Mouse (Mus musculus): ENCODE data around the gene Fasn. TPM values are rescaled to one million over a fixed set of nuclear protein-coding genes. Genes with fewer than 3 reads are reported as not detected.

The Fasn gene
- total RNA-seq (2023; ENCODE audit: inconsistent age) = 104 to 118 TPM (median 109 TPM) in 4 replicates

GRCm38 (mm10) chr11:120823956-120824786 is at the start of gene Fasn:
Fasn (minus strand) TSS chr11:120824547.

GRCm38 (mm10) chr11:120795756-120796613 is 28.4 kb downstream of the Fasn start, which contains the start of gene Dus1l:
Dus1l (minus strand) TSS chr11:120796403.

GRCm38 (mm10) chr11:120784064-120784791 is 40.1 kb downstream of the Fasn start, which contains the start of the genes Rfng and Gps1:
Rfng (minus strand) TSS chr11:120784207.
Gps1 (plus strand) TSS chr11:120784272.

DNA sequence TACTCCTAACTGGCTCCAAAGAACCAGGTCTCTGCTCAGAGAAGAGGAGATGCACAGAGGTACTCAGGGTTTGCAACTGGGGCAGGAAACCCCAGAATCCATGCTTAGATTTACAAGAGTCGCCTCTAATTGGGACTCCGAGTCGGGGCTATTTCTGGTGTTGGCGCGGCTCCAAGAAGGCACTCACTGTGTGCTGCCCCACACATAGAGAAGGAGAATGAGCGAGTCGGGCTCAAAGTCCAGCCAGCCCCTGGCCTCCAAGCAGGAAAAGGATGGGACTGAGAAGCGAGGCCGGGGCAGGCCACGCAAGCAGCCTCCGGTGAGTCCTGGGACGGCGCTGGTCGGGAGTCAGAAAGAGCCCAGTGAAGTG is 61.7 kb downstream of the Fasn start, which contains the start of gene Hmga1b:
Hmga1b (plus strand) TSS at position 123 of the 370 bp plus-strand sequence.

Other genes with a start within 250 kb of the Fasn start
- gene Arhgdia, start 242.9 kb downstream of the Fasn start, total RNA-seq (2023; ENCODE audit: inconsistent age) = 520 to 560 TPM (median 534 TPM) in 4 replicates
- 127 to 143 TPM (median 137 TPM) in 4 replicates for gene Alyref, start 226.2 kb downstream of the Fasn start, total RNA-seq (2023; ENCODE audit: inconsistent age)
- gene Anapc11, start 226.1 kb downstream of the Fasn start, total RNA-seq (2023; ENCODE audit: inconsistent age) = 45.7 to 57.2 TPM (median 47.4 TPM) in 4 replicates
- 1.1 to 3.0 TPM in 2 of 4 replicates, not detected in the others for gene Npb, start 216.1 kb downstream of the Fasn start, total RNA-seq (2023; ENCODE audit: inconsistent age)
- 96.0 to 113 TPM (median 107 TPM) in 4 replicates for gene Pcyt2, start 206.6 kb downstream of the Fasn start, total RNA-seq (2023; ENCODE audit: inconsistent age)
- 114 to 130 TPM (median 118 TPM) in 4 replicates for gene Sirt7, start 199.3 kb downstream of the Fasn start, total RNA-seq (2023; ENCODE audit: inconsistent age)
- 57.2 to 69.2 TPM (median 65.4 TPM) in 4 replicates for gene Mafg, start 190.9 kb downstream of the Fasn start, total RNA-seq (2023; ENCODE audit: inconsistent age)
- gene Pycr1, start 180.8 kb downstream of the Fasn start, total RNA-seq (2023; ENCODE audit: inconsistent age) = 0.96 to 1.9 TPM (median 1.0 TPM) in 4 replicates
- gene Myadml2, start 176.4 kb downstream of the Fasn start, total RNA-seq (2023; ENCODE audit: inconsistent age) = 1.3 to 2.2 TPM in 2 of 4 replicates, not detected in the others
- gene Notum, start 163.4 kb downstream of the Fasn start, total RNA-seq (2023; ENCODE audit: inconsistent age) = not detected in 4 replicates
- 93.0 to 111 TPM (median 107 TPM) in 4 replicates for gene Aspscr1, start 151.6 kb downstream of the Fasn start, total RNA-seq (2023; ENCODE audit: inconsistent age)
- 31.7 to 39.4 TPM (median 35.3 TPM) in 4 replicates for gene Cenpx, start 110.8 kb downstream of the Fasn start, total RNA-seq (2023; ENCODE audit: inconsistent age)
- gene Lrrc45, start 110.6 kb downstream of the Fasn start, total RNA-seq (2023; ENCODE audit: inconsistent age) = 36.5 to 42.3 TPM (median 40.7 TPM) in 4 replicates
- 0.48 to 2.2 TPM (median 1.6 TPM) in 3 of 4 replicates, not detected in the other for gene Rac3, start 103.1 kb downstream of the Fasn start, total RNA-seq (2023; ENCODE audit: inconsistent age)
- gene Dcxr, start 97.3 kb downstream of the Fasn start, total RNA-seq (2023; ENCODE audit: inconsistent age) = 15.2 to 20.4 TPM (median 17.6 TPM) in 4 replicates
- not detected in 4 replicates for gene Cbr2, start 92.4 kb downstream of the Fasn start, total RNA-seq (2023; ENCODE audit: inconsistent age)
- gene Hmga1b, start 61.8 kb downstream of the Fasn start, total RNA-seq (2023; ENCODE audit: inconsistent age) = 35.2 to 44.7 TPM (median 42.3 TPM) in 4 replicates
- gene Rfng, start 40.3 kb downstream of the Fasn start, total RNA-seq (2023; ENCODE audit: inconsistent age) = 11.6 to 15.4 TPM (median 14.0 TPM) in 4 replicates
- 71.7 to 83.8 TPM (median 79.2 TPM) in 4 replicates for gene Gps1, start 40.3 kb downstream of the Fasn start, total RNA-seq (2023; ENCODE audit: inconsistent age)
- gene Dus1l, start 28.1 kb downstream of the Fasn start, total RNA-seq (2023; ENCODE audit: inconsistent age) = 55.9 to 72.0 TPM (median 62.7 TPM) in 4 replicates
- 0.58 to 1.8 TPM (median 0.87 TPM) in 4 replicates for gene Ccdc57, start 108.3 kb upstream of the Fasn start, total RNA-seq (2023; ENCODE audit: inconsistent age)
- gene Slc16a3, start 123.9 kb upstream of the Fasn start, total RNA-seq (2023; ENCODE audit: inconsistent age) = 0.27 to 1.0 TPM (median 0.71 TPM) in 4 replicates
- gene Csnk1d, start 166.8 kb upstream of the Fasn start, total RNA-seq (2023; ENCODE audit: inconsistent age) = 132 to 158 TPM (median 145 TPM) in 4 replicates
- 6.4 to 10.0 TPM (median 7.9 TPM) in 4 replicates for gene Cd7, start 214.9 kb upstream of the Fasn start, total RNA-seq (2023; ENCODE audit: inconsistent age)
- not detected in 4 replicates for gene Sectm1b, start 239.0 kb upstream of the Fasn start, total RNA-seq (2023; ENCODE audit: inconsistent age)

Measured in B cell, adult (primary cell).